Mouse (Mus musculus) limb, embryonic 11.5 days (tissue): ENCODE data around the gene Wdr83os. TPM values are rescaled to one million over a fixed set of nuclear protein-coding genes. Genes with fewer than 3 reads are reported as not detected.

Experiments used
- ATAC-seq: fragments of 200-750 bp; cut with Nextera tagmentation; 2 replicates; pipeline ENCODE4 v1.8.0; 2017; ENCODE audit warnings: low read depth; ENCODE audit not compliant: insufficient number of reproducible peaks, low FRiP score, low TSS enrichment
- DNase-seq: peaks from one replicate; pipeline ENCODE4 v3.0.0-alpha.2; 2015; ENCODE audit warnings: low spot score
- H3K27ac ChIP-seq: fragments of 300-500 bp; sonication (generic); replicated peaks from 2 replicates; pipeline ENCODE4 v1.5.1; 2014; ENCODE audit warnings: low read depth, mild to moderate bottlenecking, low read length
- H3K27me3 ChIP-seq: fragments of 300-500 bp; sonication (generic); 2 replicates; pipeline ENCODE4 v1.6.1; 2014; ENCODE audit warnings: mild to moderate bottlenecking, low read length, mixed read lengths; ENCODE audit not compliant: control insufficient read depth, insufficient read depth
- H3K36me3 ChIP-seq: fragments of 300-500 bp; sonication (generic); 2 replicates; pipeline ENCODE4 v1.6.1; 2014; ENCODE audit warnings: mild to moderate bottlenecking, low read length, moderate library complexity, mixed read lengths; ENCODE audit not compliant: control insufficient read depth, insufficient read depth
- H3K4me1 ChIP-seq: fragments of 300-500 bp; sonication (generic); 2 replicates; pipeline ENCODE4 v1.6.1; 2014; ENCODE audit warnings: low read length, mixed read lengths; ENCODE audit not compliant: control insufficient read depth, insufficient read depth
- H3K4me2 ChIP-seq: fragments of 300-500 bp; sonication (generic); 2 replicates; pipeline ENCODE4 v1.6.1; 2014; ENCODE audit warnings: low read depth, mild to moderate bottlenecking, moderate library complexity; ENCODE audit not compliant: severe bottlenecking
- H3K4me3 ChIP-seq: fragments of 300-500 bp; sonication (generic); 2 replicates; pipeline ENCODE4 v1.5.1; 2014; ENCODE audit warnings: low read depth, low read length
- H3K9ac ChIP-seq: fragments of 300-500 bp; sonication (generic); 2 replicates; pipeline ENCODE4 v1.6.1; 2014; ENCODE audit warnings: mild to moderate bottlenecking, low read length
- H3K9me3 ChIP-seq: fragments of 300-500 bp; sonication (generic); 2 replicates; pipeline ENCODE4 v1.6.1; 2016; ENCODE audit warnings: low read length; ENCODE audit not compliant: control insufficient read depth
- WGBS: fragments of 180-500 bp; shearing (Covaris S2); extraction: QIAGEN DNeasy Blood & Tissue Kit; methylation state at CpG from one replicate; pipeline ENCODE4 v1.1.7; 2014; 5-methylcytosine and 5-hydroxymethylcytosine counted together
- polyA plus RNA-seq: library from polyadenylated mRNA; unstranded; fragments of >200 nt; fragmentation: Nextera tagmentation; extraction: Ambion mirVana; gene quantifications from 2 replicates; pipeline ENCODE4 v1.2.1, GENCODE M21; 2014

The Wdr83os gene
- polyA plus RNA-seq, 1 experiment from 2014 or later: 115 TPM

- H3K9ac ChIP-seq: no peak overlapping the region
- no peaks in the 10 kb centered on the region for H3K9me3 ChIP-seq
- ATAC-seq: no peak
- no peak overlapping the region for H3K27ac ChIP-seq
- DNase-seq: no peak
- H3K27me3 ChIP-seq: no peaks in the 10 kb centered on the region
- WGBS: 89% methylated on average over 2 of the region's 2 CpGs
- H3K4me3 ChIP-seq: no peak overlapping the region
- peaks cover 4% of the 10 kb centered on the region; the same call in 1 of the 2 replicates for H3K36me3 ChIP-seq
- no peaks in the 10 kb centered on the region for H3K4me1 ChIP-seq
- no peak overlapping the region for H3K4me2 ChIP-seq
Measured at GRCm38 (mm10) chr8:85067155-85067554, 13.4 kb upstream of the Wdr83os start.

- no peak for ATAC-seq
- H3K27ac ChIP-seq: no peak within 1 kb of the TSS
- H3K4me2 ChIP-seq: no peak within 1 kb of the TSS
- no peaks in the 10 kb centered on the region for H3K9me3 ChIP-seq
- no peak within 1 kb of the TSS; the same call in 1 of the 2 replicates for H3K4me3 ChIP-seq
- H3K36me3 ChIP-seq: peaks cover 4% of the 10 kb centered on the region; the same call in 1 of the 2 replicates
- H3K9ac ChIP-seq: no peak within 1 kb of the TSS
- H3K27me3 ChIP-seq: no peaks in the 10 kb centered on the region
- no peak for DNase-seq
- H3K4me1 ChIP-seq: no peaks in the 10 kb centered on the region
Measured at GRCm38 (mm10) chr8:85067982-85068381, 12.6 kb upstream of the Wdr83os start, which contains the start of gene Gm5741. TSS of gene Gm5741 (minus strand) at chr8:85067982.

- ATAC-seq (no peak), DNase-seq (no peak)
- H3K4me1 ChIP-seq: no peaks in the 10 kb centered on the region
- H3K27me3 ChIP-seq: no peaks in the 10 kb centered on the region
- no peak overlapping the region for H3K27ac ChIP-seq
- H3K36me3 ChIP-seq: peaks cover 8% of the 10 kb centered on the region; the same call in 1 of the 2 replicates
- peak overlapping the region; percentile 74 for H3K9ac ChIP-seq
- peak overlapping the region; percentile 90; the same call in 1 of the 2 replicates for H3K4me3 ChIP-seq
- WGBS: 87% methylated on average over 5 of the region's 5 CpGs
- no peaks in the 10 kb centered on the region for H3K9me3 ChIP-seq
- H3K4me2 ChIP-seq: peak overlapping the region; percentile 64
Measured at GRCm38 (mm10) chr8:85071041-85071440, 9.5 kb upstream of the Wdr83os start.

- H3K27me3 ChIP-seq: no peaks in the 10 kb centered on the region
- under 1% methylated on average over 64 of the region's 68 CpGs for WGBS
- peaks cover 8% of the 10 kb centered on the region; the same call in 1 of the 2 replicates for H3K36me3 ChIP-seq
Measured at GRCm38 (mm10) chr8:85071514-85072281, 8.8 kb upstream of the Wdr83os start, which contains the start of gene Dhps. TSS of gene Dhps (plus strand) at chr8:85071757.

GRCm38 (mm10) chr8:85072364-85072929 lies 8.1 kb upstream of the Wdr83os start:
- H3K9me3 ChIP-seq: no peaks in the 10 kb centered on the region
- H3K36me3 ChIP-seq: peaks cover 8% of the 10 kb centered on the region; the same call in 1 of the 2 replicates
- peak overlapping the region; percentile 64 for H3K4me2 ChIP-seq
- peak overlapping the region; percentile 74 for H3K9ac ChIP-seq
- H3K4me3 ChIP-seq: peak overlapping the region; percentile 90
- DNase-seq: no peak
- H3K27ac ChIP-seq: peak overlapping the region; percentile 91; the same call in 1 of the 2 replicates
- ATAC-seq: 0 out of 2 replicates have a peak, but pooled peaks have one; percentile 10
- no peaks in the 10 kb centered on the region for H3K27me3 ChIP-seq
- H3K4me1 ChIP-seq: no peaks in the 10 kb centered on the region
- WGBS: 36% methylated on average over 9 of the region's 9 CpGs

More at GRCm38 (mm10) chr8:85071514-85072281, 8.8 kb upstream of the Wdr83os start, which contains the start of gene Dhps:
- Histone ChIP-seq H3K4me2 (peak within 1 kb of the TSS; percentile 64), H3K9ac (peak within 1 kb of the TSS; percentile 74), H3K4me1 (no peaks in the 10 kb centered on the region), H3K4me3 (peak within 1 kb of the TSS; percentile 90), H3K9me3 (no peaks in the 10 kb centered on the region), H3K27ac (peak within 1 kb of the TSS; percentile 91)
- peak; percentile 93 for DNase-seq
- ATAC-seq: peak; percentile 85

GRCm38 (mm10) chr8:85073041-85073612 lies 7.4 kb upstream of the Wdr83os start:
- Histone ChIP-seq H3K4me3 (no peak overlapping the region), H3K9me3 (no peaks in the 10 kb centered on the region), H3K36me3 (peaks cover 8% of the 10 kb centered on the region; the same call in 1 of the 2 replicates), H3K27ac (no peak overlapping the region), H3K4me2 (no peak overlapping the region), H3K9ac (no peak overlapping the region), H3K4me1 (no peaks in the 10 kb centered on the region), H3K27me3 (no peaks in the 10 kb centered on the region)
- DNase-seq (no peak), ATAC-seq (no peak)
- WGBS: 89% methylated on average over 15 of the region's 15 CpGs

GRCm38 (mm10) chr8:85074167-85074566 lies 6.4 kb upstream of the Wdr83os start:
- Histone ChIP-seq H3K4me1 (no peaks in the 10 kb centered on the region), H3K27ac (no peak overlapping the region), H3K36me3 (peaks cover 8% of the 10 kb centered on the region; the same call in 1 of the 2 replicates), H3K9ac (no peak overlapping the region), H3K4me3 (no peak overlapping the region), H3K9me3 (no peaks in the 10 kb centered on the region), H3K4me2 (no peak overlapping the region), H3K27me3 (no peaks in the 10 kb centered on the region)
- 80% methylated on average over 10 of the region's 10 CpGs for WGBS
- no peak for ATAC-seq
- no peak for DNase-seq

- Histone ChIP-seq H3K36me3 (peaks cover 8% of the 10 kb centered on the region; the same call in 1 of the 2 replicates), H3K9me3 (no peaks in the 10 kb centered on the region), H3K27me3 (no peaks in the 10 kb centered on the region), H3K4me3 (no peak overlapping the region), H3K27ac (no peak overlapping the region), H3K4me2 (no peak overlapping the region), H3K9ac (no peak overlapping the region), H3K4me1 (0 out of 2 replicates have a peak, but pooled peaks cover under 1% of the 10 kb centered on the region)
- 94% methylated on average over 10 of the region's 10 CpGs for WGBS
- ATAC-seq: no peak
- no peak for DNase-seq
Measured at GRCm38 (mm10) chr8:85074617-85075016, 5.9 kb upstream of the Wdr83os start.
